Mouse (Mus musculus): ENCODE measurements at regions not wholly inside any gene's neighbourhood (a gene's known extent, or its start where the extent isn't known, plus 50 kb on each side); places are given as distances from the start of the nearest gene placed in this dataset.

- TF ChIP-seq POLR2A (IDR thresholded peaks at IDR 0.05; ENCODE audit: low read depth, low read length) (no peak), CTCF (IDR thresholded peaks at IDR 0.05; ENCODE audit: extremely low read depth, insufficient read depth, insufficient read length, insufficient replicate concordance) (no peak)
Observed at GRCm38 (mm10) chr10:117899410-117899935, 53.6 kb upstream of the Rap1b start.
